Mouse (Mus musculus) embryonic fibroblast, embryonic 13.5 days (primary cell): Measurements from ENCODE around the gene Fahd2a.

ENCODE experiments used
- CTCF ChIP-seq: IDR thresholded peaks from 2 replicates; pipeline ENCODE4 v1.5.1; 2011; ENCODE audit warnings: mild to moderate bottlenecking, control low read depth, low read length, moderate library complexity, borderline replicate concordance; ENCODE audit not compliant: insufficient read depth
- POLR2A ChIP-seq: IDR thresholded peaks from 2 replicates; pipeline ENCODE4 v1.6.1; 2011; ENCODE audit warnings: low read depth, mild to moderate bottlenecking, control low read depth, low read length, moderate library complexity

- no peak for TF ChIP-seq POLR2A
- no peak for TF ChIP-seq CTCF
These were observed 27.7 kb downstream of the Fahd2a start for GRCm38 (mm10) chr2:127416706-127417105.
